Mouse (Mus musculus) hindbrain, embryonic 11.5 days (tissue): ENCODE measurements around the gene Ndufb6. TPM values are rescaled to one million over a fixed set of nuclear protein-coding genes. Genes with fewer than 3 reads are reported as not detected.

Experiments used
- ATAC-seq: fragments of 200-750 bp; cut with Nextera tagmentation; 2 replicates; pipeline ENCODE4 v1.8.0; 2017; ENCODE audit warnings: mild to moderate bottlenecking, moderate TSS enrichment, moderate library complexity; ENCODE audit not compliant: low FRiP score
- DNase-seq: peaks from one replicate; pipeline ENCODE4 v3.0.0-alpha.2; 2015; ENCODE audit warnings: low spot score
- H3K27ac ChIP-seq: fragments of 300-500 bp; sonication (generic); 2 replicates; pipeline ENCODE4 v1.5.1; 2014; ENCODE audit warnings: mild to moderate bottlenecking, low read depth, low read length
- H3K27me3 ChIP-seq: fragments of 300-500 bp; sonication (generic); 2 replicates; pipeline ENCODE4 v1.6.1; 2014; ENCODE audit warnings: mild to moderate bottlenecking, low read length, moderate library complexity, mixed read lengths; ENCODE audit not compliant: control insufficient read depth, insufficient read depth
- H3K36me3 ChIP-seq: fragments of 300-500 bp; sonication (generic); 2 replicates; pipeline ENCODE4 v1.6.1; 2014; ENCODE audit warnings: mild to moderate bottlenecking, low read length, moderate library complexity, mixed read lengths; ENCODE audit not compliant: control insufficient read depth, insufficient read depth
- H3K4me1 ChIP-seq: fragments of 300-500 bp; sonication (generic); replicated peaks from 2 replicates; pipeline ENCODE4 v1.6.1; 2014; ENCODE audit warnings: low read length, mixed read lengths; ENCODE audit not compliant: control insufficient read depth, insufficient read depth
- H3K4me2 ChIP-seq: fragments of 300-500 bp; sonication (generic); replicated peaks from 2 replicates; pipeline ENCODE4 v1.6.1; 2014; ENCODE audit warnings: mild to moderate bottlenecking, low read depth, low read length
- H3K4me3 ChIP-seq: fragments of 300-500 bp; sonication (generic); 2 replicates; pipeline ENCODE4 v1.5.1; 2014; ENCODE audit warnings: low read depth, low read length
- H3K9ac ChIP-seq: fragments of 300-500 bp; sonication (generic); 2 replicates; pipeline ENCODE4 v1.6.1; 2014; ENCODE audit warnings: low read depth, low read length
- H3K9me3 ChIP-seq: fragments of 300-500 bp; sonication (generic); 2 replicates; pipeline ENCODE4 v1.6.1; 2016; ENCODE audit warnings: low read length; ENCODE audit not compliant: control insufficient read depth
- WGBS: fragments of 180-500 bp; shearing (Covaris S2); extraction: QIAGEN DNeasy Blood & Tissue Kit; methylation state at CpG from one replicate; pipeline ENCODE4 v1.1.7; 2014; 5-methylcytosine and 5-hydroxymethylcytosine counted together
- polyA plus RNA-seq: library from polyadenylated mRNA; unstranded; fragments of >200 nt; fragmentation: Nextera tagmentation; extraction: Ambion mirVana; gene quantifications from 2 replicates; pipeline ENCODE4 v1.2.1, GENCODE M21; 2014

The Ndufb6 gene
- polyA plus RNA-seq, 1 experiment from 2014 or later = 285 TPM

- ATAC-seq = 0 out of 2 replicates have a peak, but pooled peaks have one; percentile 8
Measured at GRCm38 (mm10) chr4:40240272-40240744, 38.9 kb downstream of the Ndufb6 start.

GRCm38 (mm10) chr4:40239409-40240271, 39.6 kb downstream of the Ndufb6 start, which contains the start of gene Ddx58:
TSS of gene Ddx58 (minus strand) at chr4:40239828.
- DNase-seq (peak; percentile 56), ATAC-seq (peak; percentile 69)
- Histone ChIP-seq H3K9me3 (no peaks in the 10 kb centered on the region), H3K27me3 (no peaks in the 10 kb centered on the region), H3K9ac (peak within 1 kb of the TSS; percentile 47; the same call in 1 of the 2 replicates), H3K27ac (no peak within 1 kb of the TSS), H3K36me3 (no peaks in the 10 kb centered on the region), H3K4me2 (peak within 1 kb of the TSS; percentile 78), H3K4me1 (no peaks in the 10 kb centered on the region), H3K4me3 (peak within 1 kb of the TSS; percentile 46)
- WGBS = 5% methylated on average over 35 of the region's 35 CpGs

More at GRCm38 (mm10) chr4:40240272-40240744, 38.9 kb downstream of the Ndufb6 start:
- Histone ChIP-seq H3K9me3 (no peaks in the 10 kb centered on the region), H3K4me1 (no peaks in the 10 kb centered on the region), H3K4me3 (peak overlapping the region; percentile 46; the same call in 1 of the 2 replicates), H3K36me3 (no peaks in the 10 kb centered on the region), H3K27ac (no peak overlapping the region), H3K9ac (no peak overlapping the region), H3K4me2 (peak overlapping the region; percentile 78), H3K27me3 (no peaks in the 10 kb centered on the region)
- DNase-seq = no peak
- 43% methylated on average over 5 of the region's 5 CpGs for WGBS

DNA sequence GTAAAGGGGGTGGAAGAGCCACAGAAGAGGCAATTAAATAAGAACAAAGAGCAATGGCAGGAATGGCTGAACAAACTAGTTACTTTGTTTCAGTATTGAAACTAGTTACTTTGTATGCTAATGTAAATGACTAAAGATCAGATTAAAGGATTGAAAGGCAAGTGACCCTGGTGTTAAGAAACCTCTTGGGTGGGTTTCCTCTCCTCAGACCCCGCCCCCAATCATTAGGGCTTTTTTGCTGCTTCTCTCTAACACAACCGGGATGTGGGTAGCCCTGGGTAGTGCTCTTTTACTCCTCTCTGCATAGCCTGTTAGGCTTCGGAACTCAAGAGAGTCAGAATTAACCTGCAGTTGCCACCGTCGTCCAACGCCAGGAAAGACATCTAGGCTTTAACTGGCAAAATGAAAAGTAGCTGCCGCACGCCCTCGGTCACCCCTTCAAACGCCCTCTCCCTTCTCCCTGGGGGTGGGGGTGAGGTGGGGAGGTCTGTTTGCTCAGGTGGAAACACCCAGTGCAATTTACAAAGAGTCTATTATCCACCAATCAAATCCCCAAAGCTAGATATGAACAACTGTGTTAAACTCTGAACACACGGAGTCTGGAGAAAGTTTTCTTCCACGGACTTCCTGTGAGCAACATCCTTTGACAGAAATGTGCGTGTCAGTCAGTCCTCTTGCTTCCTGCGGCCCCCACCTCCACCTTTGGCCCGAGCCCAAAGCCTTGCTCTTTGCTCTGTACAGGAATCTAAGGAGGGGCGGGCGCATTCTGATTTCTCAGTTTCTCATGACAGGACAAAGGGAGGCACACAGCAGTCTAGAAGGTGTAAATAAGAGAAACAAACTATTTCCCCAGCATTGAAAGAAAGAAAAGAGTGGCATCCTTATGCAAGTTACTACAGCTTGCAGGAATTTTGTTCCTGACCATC, 40.5 kb downstream of the Ndufb6 start:
- peak overlapping the region; percentile 46 for H3K4me3 ChIP-seq
- peak overlapping the region; percentile 78 for H3K4me2 ChIP-seq
- peak overlapping the region; percentile 1; the same call in 1 of the 2 replicates for H3K9ac ChIP-seq
- H3K4me1 ChIP-seq = no peaks in the 10 kb centered on the region
- DNase-seq (peak; percentile 37), ATAC-seq (peak; percentile 65; the same call in 1 of the 2 replicates)
- 2% methylated on average over 17 of the region's 17 CpGs for WGBS
- no peaks in the 10 kb centered on the region for H3K36me3 ChIP-seq
- no peaks in the 10 kb centered on the region for H3K27me3 ChIP-seq
- no peak overlapping the region for H3K27ac ChIP-seq
- no peaks in the 10 kb centered on the region for H3K9me3 ChIP-seq

DNA sequence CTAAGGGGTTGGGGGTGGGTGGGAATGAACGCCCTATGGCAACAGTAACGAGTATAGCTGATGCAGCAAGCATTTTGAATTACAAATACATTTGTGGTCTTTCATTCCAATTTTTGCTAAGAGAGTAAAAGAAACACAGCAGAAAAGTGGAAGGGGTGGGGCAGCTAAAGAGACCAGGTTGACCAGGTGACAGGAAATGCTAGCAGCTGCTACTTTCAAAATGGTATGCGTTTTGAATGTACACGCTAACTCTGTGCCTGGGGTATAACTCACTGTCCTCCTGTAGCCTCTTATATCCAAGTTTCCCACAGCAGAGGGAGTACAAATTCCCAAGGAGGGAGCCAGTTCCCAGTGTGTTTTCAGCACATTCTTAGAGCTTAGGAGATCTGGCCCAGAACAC, 42.4 kb downstream of the Ndufb6 start:
- H3K9me3 ChIP-seq = no peaks in the 10 kb centered on the region
- H3K4me1 ChIP-seq = no peaks in the 10 kb centered on the region
- H3K9ac ChIP-seq = no peak overlapping the region
- H3K4me2 ChIP-seq = no peak overlapping the region
- no peaks in the 10 kb centered on the region for H3K27me3 ChIP-seq
- H3K4me3 ChIP-seq = no peak overlapping the region
- ATAC-seq (no peak), DNase-seq (no peak)
- no peak overlapping the region for H3K27ac ChIP-seq
- WGBS = 89% methylated on average over 4 of the region's 4 CpGs
- no peaks in the 10 kb centered on the region for H3K36me3 ChIP-seq

GRCm38 (mm10) chr4:40234256-40234655, 45.0 kb downstream of the Ndufb6 start:
- H3K27me3 ChIP-seq = no peaks in the 10 kb centered on the region
- H3K4me1 ChIP-seq = no peaks in the 10 kb centered on the region
- H3K9me3 ChIP-seq = no peaks in the 10 kb centered on the region
- no peak for DNase-seq
- H3K4me3 ChIP-seq = no peak overlapping the region
- no peak overlapping the region for H3K27ac ChIP-seq
- ATAC-seq = no peak
- no peak overlapping the region for H3K4me2 ChIP-seq
- no peaks in the 10 kb centered on the region for H3K36me3 ChIP-seq
- 84% methylated on average over 6 of the region's 6 CpGs for WGBS
- no peak overlapping the region for H3K9ac ChIP-seq

GRCm38 (mm10) chr4:40233062-40233664, 46.1 kb downstream of the Ndufb6 start:
- no peak for DNase-seq
- H3K9ac ChIP-seq = no peak overlapping the region
- H3K4me1 ChIP-seq = no peaks in the 10 kb centered on the region
- H3K36me3 ChIP-seq = no peaks in the 10 kb centered on the region
- no peak for ATAC-seq
- H3K9me3 ChIP-seq = no peaks in the 10 kb centered on the region
- no peak overlapping the region for H3K27ac ChIP-seq
- 93% methylated on average over 7 of the region's 7 CpGs for whole genome bisulfite sequencing
- no peak overlapping the region for H3K4me3 ChIP-seq
- no peak overlapping the region for H3K4me2 ChIP-seq
- H3K27me3 ChIP-seq = no peaks in the 10 kb centered on the region

DNA sequence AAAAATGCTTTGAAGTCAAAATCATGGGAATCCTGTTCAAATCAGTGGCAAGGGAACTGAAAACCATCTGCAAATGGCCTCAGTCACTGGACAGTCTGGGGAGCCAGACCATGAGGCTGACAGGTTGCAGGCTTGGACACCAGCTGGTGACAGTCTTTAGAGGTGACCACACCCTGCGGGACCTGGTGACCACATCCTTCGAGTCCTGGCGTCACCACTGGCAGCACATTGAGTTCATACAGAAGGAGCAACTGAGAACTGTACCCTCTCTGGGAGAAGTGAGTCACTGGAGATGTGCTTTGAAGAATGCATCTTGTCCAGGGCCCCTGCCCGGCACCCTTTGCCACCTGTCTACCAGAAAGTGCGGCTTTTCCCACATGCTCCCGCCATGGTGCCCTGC, 49.5 kb downstream of the Ndufb6 start:
- H3K9ac ChIP-seq = no peak overlapping the region
- H3K36me3 ChIP-seq = no peaks in the 10 kb centered on the region
- no peak overlapping the region for H3K4me3 ChIP-seq
- no peak overlapping the region for H3K27ac ChIP-seq
- ATAC-seq (no peak), DNase-seq (no peak)
- 91% methylated on average over 6 of the region's 6 CpGs for WGBS
- H3K4me2 ChIP-seq = no peak overlapping the region
- no peaks in the 10 kb centered on the region for H3K27me3 ChIP-seq
- no peaks in the 10 kb centered on the region for H3K4me1 ChIP-seq
- no peaks in the 10 kb centered on the region for H3K9me3 ChIP-seq

DNA sequence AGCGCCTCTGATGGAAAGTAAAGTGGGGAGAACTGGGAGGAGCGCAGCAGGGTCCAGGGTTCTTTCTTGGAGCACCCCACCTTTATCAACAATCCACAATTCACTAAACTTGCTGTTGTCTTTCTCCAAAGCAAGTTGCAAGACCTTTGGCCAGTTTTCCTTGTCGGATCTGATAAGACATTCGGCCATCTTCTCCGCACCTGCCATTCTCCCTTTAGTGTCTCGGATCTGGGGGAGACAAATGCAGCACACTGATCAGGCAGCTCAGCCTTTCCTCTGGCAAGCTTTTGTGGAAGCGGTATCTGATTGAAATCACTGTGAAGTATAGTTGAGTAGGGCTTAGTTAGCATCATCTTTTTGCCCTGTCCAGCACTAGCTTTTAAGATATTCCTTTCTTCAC, 51.3 kb downstream of the Ndufb6 start:
- Histone ChIP-seq H3K4me3 (no peak overlapping the region), H3K9ac (no peak overlapping the region), H3K4me1 (no peaks in the 10 kb centered on the region), H3K36me3 (no peaks in the 10 kb centered on the region), H3K27ac (no peak overlapping the region), H3K4me2 (no peak overlapping the region), H3K27me3 (no peaks in the 10 kb centered on the region), H3K9me3 (no peaks in the 10 kb centered on the region)
- DNase-seq = no peak
- WGBS = 93% methylated on average over 7 of the region's 7 CpGs
- no peak for ATAC-seq
